Mouse (Mus musculus): ENCODE measurements around the gene Lcn10. TPM values are rescaled to one million over a fixed set of nuclear protein-coding genes. Genes with fewer than 3 reads are reported as not detected.

Lcn10 gene
- not detected in 2 replicates for polyA plus RNA-seq (2014; fragmentation: Nextera tagmentation; extraction: Ambion mirVana)

GRCm38 (mm10) chr2:25682426-25682825 is at the start of gene Lcn10:
Gene Lcn10 (plus strand): TSS chr2:25682726.
- Histone ChIP-seq H3K4me2 (no peak within 1 kb of the TSS), H3K4me1 (ENCODE audit: control insufficient read depth, insufficient read depth, low read length) (no peaks in the 10 kb centered on the region), H3K9ac (ENCODE audit: low read length) (no peak within 1 kb of the TSS), H3K4me3 (ENCODE audit: low read depth, low read length) (no peak within 1 kb of the TSS), H3K9me3 (ENCODE audit: control insufficient read depth, low read length) (no peaks in the 10 kb centered on the region), H3K36me3 (ENCODE audit: control insufficient read depth, insufficient read depth, low read length) (no peaks in the 10 kb centered on the region), H3K27me3 (ENCODE audit: control insufficient read depth, insufficient read depth, low read length) (no peaks in the 10 kb centered on the region), H3K27ac (ENCODE audit: low read depth, low read length) (no peak within 1 kb of the TSS)
- 64% methylated on average over 2 of the region's 2 CpGs for WGBS
- ATAC-seq (ENCODE audit: low FRiP score) (no peak), DNase-seq (ENCODE audit: low spot score, missing footprints) (no peak)

- ATAC-seq (ENCODE audit: low FRiP score) = no peak
- H3K4me2 ChIP-seq = no peak overlapping the region
- no peak overlapping the region for H3K9ac ChIP-seq (ENCODE audit: low read length)
- H3K27ac ChIP-seq (ENCODE audit: low read depth, low read length) = no peak overlapping the region
- no peak for DNase-seq (ENCODE audit: low spot score, missing footprints)
- no peaks in the 10 kb centered on the region for H3K9me3 ChIP-seq (ENCODE audit: control insufficient read depth, low read length)
- WGBS = 83% methylated on average over 3 of the region's 3 CpGs
- H3K4me1 ChIP-seq (ENCODE audit: control insufficient read depth, insufficient read depth, low read length) = no peaks in the 10 kb centered on the region
- H3K27me3 ChIP-seq (ENCODE audit: control insufficient read depth, insufficient read depth, low read length) = no peaks in the 10 kb centered on the region
- H3K36me3 ChIP-seq (ENCODE audit: control insufficient read depth, insufficient read depth, low read length) = no peaks in the 10 kb centered on the region
- no peak overlapping the region for H3K4me3 ChIP-seq (ENCODE audit: low read depth, low read length)
These were observed 48.9 kb upstream of the Lcn10 start for GRCm38 (mm10) chr2:25633616-25634015.

GRCm38 (mm10) chr2:25634046-25634445 is 48.5 kb upstream of the Lcn10 start:
- Histone ChIP-seq H3K4me1 (ENCODE audit: control insufficient read depth, insufficient read depth, low read length) (no peaks in the 10 kb centered on the region), H3K9ac (ENCODE audit: low read length) (no peak overlapping the region), H3K27me3 (ENCODE audit: control insufficient read depth, insufficient read depth, low read length) (no peaks in the 10 kb centered on the region), H3K36me3 (ENCODE audit: control insufficient read depth, insufficient read depth, low read length) (no peaks in the 10 kb centered on the region), H3K4me3 (ENCODE audit: low read depth, low read length) (no peak overlapping the region), H3K9me3 (ENCODE audit: control insufficient read depth, low read length) (no peaks in the 10 kb centered on the region), H3K4me2 (no peak overlapping the region), H3K27ac (ENCODE audit: low read depth, low read length) (no peak overlapping the region)
- ATAC-seq (ENCODE audit: low FRiP score) (no peak), DNase-seq (ENCODE audit: low spot score, missing footprints) (no peak)
- WGBS = 26% methylated on average over 1 of the region's 1 CpGs

- H3K4me1 ChIP-seq (ENCODE audit: control insufficient read depth, insufficient read depth, low read length) = no peaks in the 10 kb centered on the region
- no peak overlapping the region for H3K27ac ChIP-seq (ENCODE audit: low read depth, low read length)
- no peaks in the 10 kb centered on the region for H3K36me3 ChIP-seq (ENCODE audit: control insufficient read depth, insufficient read depth, low read length)
- no peaks in the 10 kb centered on the region for H3K27me3 ChIP-seq (ENCODE audit: control insufficient read depth, insufficient read depth, low read length)
- ATAC-seq (ENCODE audit: low FRiP score) (no peak), DNase-seq (ENCODE audit: low spot score, missing footprints) (peak; percentile 91)
- 19% methylated on average over 6 of the region's 6 CpGs for WGBS
- no peak overlapping the region for H3K4me3 ChIP-seq (ENCODE audit: low read depth, low read length)
- no peaks in the 10 kb centered on the region for H3K9me3 ChIP-seq (ENCODE audit: control insufficient read depth, low read length)
- H3K9ac ChIP-seq (ENCODE audit: low read length) = no peak overlapping the region
- H3K4me2 ChIP-seq = no peak overlapping the region
These were observed 42.6 kb upstream of the Lcn10 start for GRCm38 (mm10) chr2:25639890-25640289.

- WGBS = 83% methylated on average over 2 of the region's 2 CpGs
- no peak within 1 kb of the TSS for H3K9ac ChIP-seq (ENCODE audit: low read length)
- no peak within 1 kb of the TSS for H3K4me3 ChIP-seq (ENCODE audit: low read depth, low read length)
- no peaks in the 10 kb centered on the region for H3K27me3 ChIP-seq (ENCODE audit: control insufficient read depth, insufficient read depth, low read length)
- no peak within 1 kb of the TSS for H3K27ac ChIP-seq (ENCODE audit: low read depth, low read length)
- ATAC-seq (ENCODE audit: low FRiP score) (no peak), DNase-seq (ENCODE audit: low spot score, missing footprints) (no peak)
- no peaks in the 10 kb centered on the region for H3K4me1 ChIP-seq (ENCODE audit: control insufficient read depth, insufficient read depth, low read length)
- H3K9me3 ChIP-seq (ENCODE audit: control insufficient read depth, low read length) = no peaks in the 10 kb centered on the region
- H3K36me3 ChIP-seq (ENCODE audit: control insufficient read depth, insufficient read depth, low read length) = no peaks in the 10 kb centered on the region
- no peak within 1 kb of the TSS for H3K4me2 ChIP-seq
These were observed 29.6 kb upstream of the Lcn10 start, which contains the start of gene Lcn8 for GRCm38 (mm10) chr2:25652902-25653301. Gene Lcn8 (plus strand): TSS chr2:25653120.

GRCm38 (mm10) chr2:25654502-25654901 is 28.0 kb upstream of the Lcn10 start:
- Histone ChIP-seq H3K27me3 (ENCODE audit: control insufficient read depth, insufficient read depth, low read length) (no peaks in the 10 kb centered on the region), H3K9me3 (ENCODE audit: control insufficient read depth, low read length) (no peaks in the 10 kb centered on the region), H3K4me3 (ENCODE audit: low read depth, low read length) (no peak overlapping the region), H3K9ac (ENCODE audit: low read length) (no peak overlapping the region), H3K36me3 (ENCODE audit: control insufficient read depth, insufficient read depth, low read length) (no peaks in the 10 kb centered on the region), H3K4me1 (ENCODE audit: control insufficient read depth, insufficient read depth, low read length) (no peaks in the 10 kb centered on the region), H3K4me2 (no peak overlapping the region), H3K27ac (ENCODE audit: low read depth, low read length) (no peak overlapping the region)
- 47% methylated on average over 1 of the region's 1 CpGs for WGBS
- no peak for DNase-seq (ENCODE audit: low spot score, missing footprints)
- ATAC-seq (ENCODE audit: low FRiP score) = no peak

GRCm38 (mm10) chr2:25656691-25657090 is 25.8 kb upstream of the Lcn10 start:
- Histone ChIP-seq H3K36me3 (ENCODE audit: control insufficient read depth, insufficient read depth, low read length) (no peaks in the 10 kb centered on the region), H3K4me1 (ENCODE audit: control insufficient read depth, insufficient read depth, low read length) (no peaks in the 10 kb centered on the region), H3K27ac (ENCODE audit: low read depth, low read length) (no peak overlapping the region), H3K4me3 (ENCODE audit: low read depth, low read length) (no peak overlapping the region), H3K9ac (ENCODE audit: low read length) (no peak overlapping the region), H3K27me3 (ENCODE audit: control insufficient read depth, insufficient read depth, low read length) (no peaks in the 10 kb centered on the region), H3K9me3 (ENCODE audit: control insufficient read depth, low read length) (no peaks in the 10 kb centered on the region), H3K4me2 (no peak overlapping the region)
- ATAC-seq (ENCODE audit: low FRiP score) (no peak), DNase-seq (ENCODE audit: low spot score, missing footprints) (no peak)
- 87% methylated on average over 4 of the region's 4 CpGs for WGBS

GRCm38 (mm10) chr2:25657246-25657645 is 25.3 kb upstream of the Lcn10 start:
- Histone ChIP-seq H3K4me2 (no peak overlapping the region), H3K9me3 (ENCODE audit: control insufficient read depth, low read length) (no peaks in the 10 kb centered on the region), H3K27me3 (ENCODE audit: control insufficient read depth, insufficient read depth, low read length) (no peaks in the 10 kb centered on the region), H3K4me3 (ENCODE audit: low read depth, low read length) (no peak overlapping the region), H3K4me1 (ENCODE audit: control insufficient read depth, insufficient read depth, low read length) (no peaks in the 10 kb centered on the region), H3K36me3 (ENCODE audit: control insufficient read depth, insufficient read depth, low read length) (no peaks in the 10 kb centered on the region), H3K27ac (ENCODE audit: low read depth, low read length) (no peak overlapping the region), H3K9ac (ENCODE audit: low read length) (no peak overlapping the region)
- WGBS = 96% methylated on average over 4 of the region's 4 CpGs
- ATAC-seq (ENCODE audit: low FRiP score) (no peak), DNase-seq (ENCODE audit: low spot score, missing footprints) (no peak)

- no peaks in the 10 kb centered on the region for H3K9me3 ChIP-seq (ENCODE audit: control insufficient read depth, low read length)
- no peaks in the 10 kb centered on the region for H3K36me3 ChIP-seq (ENCODE audit: control insufficient read depth, insufficient read depth, low read length)
- H3K4me2 ChIP-seq = no peak within 1 kb of the TSS
- H3K27ac ChIP-seq (ENCODE audit: low read depth, low read length) = no peak within 1 kb of the TSS
- no peak within 1 kb of the TSS for H3K9ac ChIP-seq (ENCODE audit: low read length)
- no peak for ATAC-seq (ENCODE audit: low FRiP score)
- H3K4me3 ChIP-seq (ENCODE audit: low read depth, low read length) = no peak within 1 kb of the TSS
- no peak for DNase-seq (ENCODE audit: low spot score, missing footprints)
- no peaks in the 10 kb centered on the region for H3K27me3 ChIP-seq (ENCODE audit: control insufficient read depth, insufficient read depth, low read length)
- H3K4me1 ChIP-seq (ENCODE audit: control insufficient read depth, insufficient read depth, low read length) = no peaks in the 10 kb centered on the region
These were observed 24.9 kb upstream of the Lcn10 start, which contains the start of gene Lcn5 for GRCm38 (mm10) chr2:25657652-25658051. Gene Lcn5 (plus strand): TSS chr2:25657952.

GRCm38 (mm10) chr2:25660279-25660678 is 22.2 kb upstream of the Lcn10 start:
- Histone ChIP-seq H3K36me3 (ENCODE audit: control insufficient read depth, insufficient read depth, low read length) (no peaks in the 10 kb centered on the region), H3K9me3 (ENCODE audit: control insufficient read depth, low read length) (no peaks in the 10 kb centered on the region), H3K27me3 (ENCODE audit: control insufficient read depth, insufficient read depth, low read length) (no peaks in the 10 kb centered on the region), H3K9ac (ENCODE audit: low read length) (no peak overlapping the region), H3K27ac (ENCODE audit: low read depth, low read length) (no peak overlapping the region), H3K4me1 (ENCODE audit: control insufficient read depth, insufficient read depth, low read length) (no peaks in the 10 kb centered on the region), H3K4me3 (ENCODE audit: low read depth, low read length) (no peak overlapping the region), H3K4me2 (no peak overlapping the region)
- DNase-seq (ENCODE audit: low spot score, missing footprints) (no peak), ATAC-seq (ENCODE audit: low FRiP score) (no peak)
- 94% methylated on average over 8 of the region's 8 CpGs for WGBS
